Mouse (Mus musculus): ENCODE data around the gene Nhs. TPM values are rescaled to one million over a fixed set of nuclear protein-coding genes. Genes with fewer than 3 reads are reported as not detected.
"Not testable (repeated sequence)": the region's sequence is repeated elsewhere in the genome, so short reads cannot be mapped to it uniquely, and the experiment has no call there.

Gene Nhs
- total RNA-seq, 2 experiments from 2014 or later, result 1.2 to 2.0 TPM

GRCm38 (mm10) chrX:161926683-161927053 lies 232.9 kb downstream of the Nhs start:
- DNase-seq, result no peak

GRCm38 (mm10) chrX:161925973-161926682 lies 233.4 kb downstream of the Nhs start:
- no peak for DNase-seq

DNA sequence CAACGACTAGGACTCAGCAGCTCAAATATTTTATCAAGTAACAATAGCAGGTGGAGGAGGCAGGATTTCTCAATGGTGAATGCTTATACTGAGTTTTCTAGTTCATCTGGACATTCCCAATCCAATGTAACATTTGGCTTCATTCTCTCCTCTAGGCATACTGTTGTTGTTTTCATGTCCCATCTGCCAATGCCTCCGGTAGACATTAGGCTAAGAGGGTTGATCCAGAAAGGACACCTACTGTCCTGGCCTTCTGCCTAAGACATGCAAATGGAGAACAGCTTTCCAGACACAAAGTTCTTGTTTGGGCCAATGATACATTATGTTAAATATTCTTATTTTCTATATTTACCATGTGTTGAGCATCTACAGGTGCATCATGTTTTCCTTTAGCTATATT lies 236.9 kb downstream of the Nhs start:
- no peak for DNase-seq

DNA sequence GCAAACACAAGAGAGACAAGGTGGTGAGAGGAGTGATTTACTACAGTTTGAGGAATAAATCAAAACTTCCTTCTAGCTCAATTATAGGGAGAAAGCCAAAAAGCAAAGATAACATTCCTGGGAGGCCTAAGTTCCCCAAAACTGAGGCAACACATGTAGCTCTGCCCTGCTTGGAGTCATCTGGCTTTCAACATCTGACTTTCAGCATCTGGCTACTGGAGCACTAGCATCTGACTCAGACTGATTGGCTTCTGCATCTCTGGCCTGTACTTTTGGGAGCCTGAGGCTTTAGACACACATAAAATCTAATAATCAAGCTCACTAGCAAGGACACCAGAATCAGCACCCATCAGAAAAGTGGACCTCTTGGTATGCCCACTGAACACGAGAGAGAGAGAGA lies 237.9 kb downstream of the Nhs start:
- DNase-seq, result no peak

GRCm38 (mm10) chrX:161909963-161910362 lies 249.6 kb downstream of the Nhs start:
- DNase-seq, result no peak

DNA sequence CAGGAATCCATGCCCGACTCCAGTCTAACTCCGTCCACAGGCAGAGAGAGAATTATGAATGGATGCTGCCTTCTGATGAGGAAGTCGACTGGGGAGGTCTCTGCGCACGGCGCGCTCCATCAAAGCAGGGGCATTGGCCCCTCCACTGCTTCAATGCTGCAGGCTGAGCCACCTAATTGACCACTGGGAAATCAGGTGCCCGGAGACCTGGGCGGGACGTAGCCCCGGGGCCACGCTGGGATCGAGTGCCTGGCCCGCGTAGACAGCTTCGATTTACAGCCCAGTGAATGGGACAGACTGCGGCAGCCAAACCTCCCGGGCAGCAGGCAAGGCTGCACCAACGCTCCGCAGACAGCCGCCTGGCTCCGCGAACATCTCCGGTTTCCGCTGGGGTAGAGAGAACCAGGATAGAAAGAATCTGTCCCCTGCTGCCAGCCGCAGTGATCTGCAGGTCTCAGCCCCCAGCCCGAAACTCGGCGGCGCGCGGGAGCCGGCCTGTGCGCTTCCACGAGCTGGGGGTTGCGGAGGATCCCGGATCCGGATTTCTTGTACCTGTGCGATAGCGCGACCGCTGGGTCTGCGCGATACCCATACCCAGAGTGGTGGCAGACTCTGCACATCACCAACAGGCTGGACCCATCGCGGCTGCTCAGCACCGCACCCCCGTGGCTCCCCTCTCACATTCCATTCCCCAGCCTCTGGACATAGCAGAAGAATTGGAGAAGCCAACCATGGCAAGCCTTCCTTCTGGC lies 250.7 kb downstream of the Nhs start:
- peak; percentile 15 for DNase-seq

DNA sequence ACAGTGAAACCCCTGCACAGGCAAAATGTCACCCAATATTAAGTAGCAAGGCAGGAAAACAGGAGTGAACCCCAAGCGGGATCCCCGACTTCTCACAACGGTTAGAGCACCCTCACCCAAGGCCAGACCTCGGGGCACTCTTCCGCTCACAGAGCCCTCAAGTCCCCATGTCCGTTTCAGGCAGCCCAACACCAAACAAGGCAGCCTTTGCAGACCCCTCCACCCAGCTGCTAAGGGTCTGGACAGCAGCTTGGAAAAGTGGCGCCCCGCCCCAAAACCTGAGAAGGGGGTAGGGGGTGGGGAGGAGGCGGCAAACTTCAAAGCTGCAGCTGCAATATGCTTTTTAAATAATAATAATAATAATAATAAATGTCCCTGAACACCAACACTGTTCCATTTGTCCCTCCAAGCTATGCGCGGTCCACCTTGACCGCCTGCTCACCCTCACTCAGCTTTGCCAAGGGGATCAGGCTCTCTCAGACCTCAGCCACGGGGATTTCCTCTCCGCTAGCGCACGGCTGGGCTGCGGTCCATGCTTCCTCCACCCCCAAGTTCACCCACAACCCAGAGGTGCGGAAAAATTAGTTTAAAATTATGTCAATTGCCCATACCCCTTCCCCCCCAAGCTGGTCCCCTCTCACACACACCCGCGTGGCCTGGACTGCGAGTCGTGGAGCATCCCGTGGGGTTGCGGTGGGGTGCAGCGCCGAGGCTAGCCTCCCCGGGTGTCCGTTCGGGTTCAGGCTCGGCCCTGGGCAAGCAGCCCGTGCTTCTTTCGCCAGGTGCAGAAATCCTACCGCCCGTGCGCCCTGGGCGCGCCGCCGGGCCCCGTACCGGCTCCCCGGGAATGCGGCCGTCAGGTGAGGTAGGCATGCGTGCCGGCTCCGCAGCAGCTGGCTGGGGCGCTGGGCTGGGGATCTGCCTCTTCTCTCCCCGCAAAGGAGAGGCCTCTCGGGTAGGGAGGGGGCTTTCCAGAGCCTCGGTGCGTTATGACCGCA lies 251.6 kb downstream of the Nhs start:
- peak; percentile 6 for DNase-seq

GRCm38 (mm10) chrX:161894442-161894841 lies 265.1 kb downstream of the Nhs start:
- no peak for DNase-seq

DNA sequence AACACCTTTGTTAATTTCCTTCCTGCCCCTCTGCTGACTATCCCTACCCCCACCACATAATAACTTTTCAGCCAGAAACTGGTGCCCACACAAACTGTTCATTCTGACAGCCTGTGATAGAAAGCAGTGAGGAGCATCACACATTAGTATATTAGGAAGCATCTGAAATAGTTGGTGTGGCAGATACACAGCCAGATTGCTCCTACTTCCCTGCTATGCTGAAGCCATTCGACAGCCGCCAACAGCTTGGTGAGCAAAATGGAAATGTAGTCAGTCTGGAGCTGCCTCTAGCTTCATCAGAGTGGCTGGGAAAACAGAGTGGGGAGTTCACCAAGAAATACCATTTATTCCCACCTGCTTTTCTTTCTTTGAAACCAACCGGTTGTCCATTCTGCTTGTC lies 275.9 kb downstream of the Nhs start:
- DNase-seq, result no peak

- DNase-seq, result no peak
Observed at GRCm38 (mm10) chrX:161877123-161877522, 282.4 kb downstream of the Nhs start.

- DNase-seq, result peak; percentile 5
Observed at GRCm38 (mm10) chrX:161873511-161873910, 286.0 kb downstream of the Nhs start.

DNA sequence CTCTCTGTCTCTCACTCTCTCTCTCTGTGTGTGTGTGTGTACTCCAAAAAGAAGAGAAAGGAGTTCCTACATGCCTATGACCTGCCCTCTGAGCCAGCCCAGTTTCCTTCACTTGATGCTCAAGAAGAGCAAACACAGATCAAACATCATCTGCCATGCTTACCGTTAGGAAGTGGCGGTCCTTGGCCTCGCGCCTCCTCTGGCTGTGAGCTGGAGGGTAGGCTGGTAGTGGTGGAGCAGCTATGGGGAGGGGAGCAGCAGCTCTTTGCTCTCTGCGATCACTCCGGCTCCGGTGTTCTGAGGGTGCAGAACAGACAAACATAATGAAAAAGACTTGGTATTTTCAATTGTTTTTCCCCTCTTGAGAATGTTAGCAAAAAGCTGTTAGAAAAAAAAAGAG lies 288.2 kb downstream of the Nhs start:
- DNase-seq, result no peak

GRCm38 (mm10) chrX:161855630-161856029 lies 303.9 kb downstream of the Nhs start:
- no peak for DNase-seq

GRCm38 (mm10) chrX:161853626-161854312 lies 305.8 kb downstream of the Nhs start:
- DNase-seq, result no peak

- DNase-seq, result not testable (repeated sequence)
Observed at GRCm38 (mm10) chrX:161826186-161826585, 333.3 kb downstream of the Nhs start.

GRCm38 (mm10) chrX:161790182-161790581 lies 369.3 kb downstream of the Nhs start:
- peak; percentile 11 for DNase-seq

All from gastrocnemius, postnatal 10 days (tissue).